Mouse (Mus musculus): ENCODE measurements around the gene Gm49027.

- TF ChIP-seq CTCF (IDR thresholded peaks at IDR 0.05; ENCODE audit: control insufficient read depth, insufficient read depth, insufficient replicate concordance, low read depth, low read length) (no peak), POLR2A (IDR thresholded peaks at IDR 0.05; ENCODE audit: control insufficient read depth, low read depth, low read length) (no peak)
Observed at GRCm38 (mm10) chr5:123470784-123471400, 54.4 kb downstream of the Gm49027 start.
